Mouse (Mus musculus) small intestine, adult 2 months (tissue): ENCODE results near the gene Syndig1.

ENCODE experiments used
- CTCF ChIP-seq: fragments of 200-500 bp; IDR thresholded peaks from 2 replicates; pipeline ENCODE4 v1.5.1; 2012; ENCODE audit warnings: low read depth, mild to moderate bottlenecking, control low read depth, inconsistent platforms, low read length, moderate library complexity, mixed read lengths; ENCODE audit not compliant: insufficient replicate concordance, insufficient read length; ENCODE audit errors: extremely low read depth
- POLR2A ChIP-seq: fragments of 200-500 bp; IDR thresholded peaks from 2 replicates; pipeline ENCODE4 v1.6.1; 2012; ENCODE audit warnings: low read depth, mild to moderate bottlenecking, control low read depth, inconsistent platforms, low read length, moderate library complexity

GRCm38 (mm10) chr2:149818395-149818794 is 10.6 kb upstream of the Syndig1 start:
- TF ChIP-seq CTCF (no peak), POLR2A (no peak)
